In the genomic region with DNA sequence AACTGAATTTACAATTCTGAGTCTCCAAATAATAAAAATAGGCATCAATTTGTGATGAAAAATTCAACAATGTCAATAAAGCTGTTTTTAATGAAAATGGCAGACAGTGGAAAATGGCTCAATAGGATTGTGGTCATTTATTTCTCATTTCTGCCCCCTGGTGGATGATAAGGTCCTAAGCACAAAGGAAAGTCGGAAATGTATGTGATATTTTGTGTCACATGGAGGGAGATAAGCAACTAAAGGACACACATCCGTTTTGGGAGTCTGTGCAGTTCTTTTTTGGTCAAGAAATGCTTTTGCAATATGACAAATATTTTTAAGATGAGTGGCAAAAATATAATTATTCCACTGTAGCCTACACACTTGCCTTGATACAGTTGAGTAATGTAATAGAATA, we compare ENCODE assay signal across 11 mouse cellular contexts. TPM values are rescaled to one million over a fixed set of nuclear protein-coding genes. Genes with fewer than 3 reads are reported as not detected.
DNase-seq lines count a peak whose midpoint lies in the region; ATAC-seq and TF ChIP-seq lines count a peak whose summit lies in the region.
"Had no signal": no experiment of that assay in that cellular context is flagged by ENCODE, and none has a peak within 500 bp of the region (broad histone marks: within the 10 kb centered on the region; RNA-seq: fewer than 3 reads in every experiment).

No protein-coding gene starts in this region.

- no peak for TF ChIP-seq POLR2A in CH12.LX (IDR thresholded peaks at IDR 0.05; ENCODE audit: low read depth, low read length)

- TF ChIP-seq RAD21 in CH12.LX (IDR thresholded peaks at IDR 0.05; ENCODE audit: low read depth, low read length), result peak; percentile 60

- no peaks in the 10 kb centered on the region for H3K36me3 ChIP-seq in hindbrain, embryonic 14.5 days (replicated peaks; ENCODE audit: control insufficient read depth, insufficient read depth)
- no peaks in the 10 kb centered on the region for H3K36me3 ChIP-seq in hindbrain, embryonic 13.5 days
- no peaks in the 10 kb centered on the region for H3K36me3 ChIP-seq in CH12.LX (replicated peaks in 1 of 2; ENCODE audit: control insufficient read depth in 1 of 2, insufficient read depth in 1 of 2, low read length in 1 of 2)

- dilution Hi-C loops in CH12.LX (cut with MboI; ENCODE audit: extremely low pct_ligation_motif_present, extremely low pct_unique_long_range_greater_than_20kb, low sequenced_read_pairs), result no loop called here

- WGBS in hindbrain, embryonic 14.5 days, result 28% methylated on average over 2 of the region's 2 CpGs
- 27% methylated on average over 2 of the region's 2 CpGs for WGBS in hindbrain, embryonic 13.5 days

- H3K79me2 ChIP-seq in CH12.LX (replicated peaks; ENCODE audit: control insufficient read depth, extremely low read depth, insufficient read depth, poor library complexity, severe bottlenecking), result no peaks in the 10 kb centered on the region

- no peak overlapping the region for H3K27ac ChIP-seq in hindbrain, embryonic 14.5 days
- no peak overlapping the region for H3K27ac ChIP-seq in hindbrain, embryonic 13.5 days
- H3K27ac ChIP-seq in CH12.LX (ENCODE audit: insufficient read depth, low read depth), result no peak overlapping the region

- no peak overlapping the region for H3K4me3 ChIP-seq in hindbrain, embryonic 14.5 days (replicated peaks; ENCODE audit: low read length)
- H3K4me3 ChIP-seq in hindbrain, embryonic 13.5 days, result no peak overlapping the region
- no peak overlapping the region for H3K4me3 ChIP-seq in CH12.LX (replicated peaks in 1 of 3; ENCODE audit: low read depth in 2 of 3, low read length in 2 of 3, poor library complexity in 1 of 3)
- H3K4me3 ChIP-seq: myocyte had no signal

- peak; percentile 46 for DNase-seq in hindbrain, embryonic 14.5 days (ENCODE audit: low spot score)
- DNase-seq in CH12.LX (ENCODE audit: extremely low read depth) (peak; percentile 61), NIH3T3 (ENCODE audit: low read depth) (peak; percentile 70)
- peak; percentile 29 for DNase-seq in induced T-regulatory cell, adult 2 months (ENCODE audit: low read depth)
- DNase-seq in ovary, postnatal 36 days (ENCODE audit: low spot score), result no peak
- DNase-seq in urinary bladder, adult 18-20 months (ENCODE audit: low spot score in 2 of 2), result no peak
- no peak for DNase-seq in cerebellum, adult 18-20 months
- DNase-seq: cerebellum, adult 11 months; thymus, postnatal 25 days had no signal

- no peaks in the 10 kb centered on the region for H3K4me1 ChIP-seq in hindbrain, embryonic 14.5 days (replicated peaks; ENCODE audit: control insufficient read depth, insufficient read depth, low read length)
- H3K4me1 ChIP-seq in hindbrain, embryonic 13.5 days (replicated peaks), result no peaks in the 10 kb centered on the region
- no peaks in the 10 kb centered on the region for H3K4me1 ChIP-seq in CH12.LX (ENCODE audit: control insufficient read depth in 1 of 2, insufficient read depth in 2 of 2)

- in situ Hi-C loops in CH12.LX (cut with MboI; ENCODE audit: low pct_ligation_motif_present, low pct_unique_long_range_greater_than_20kb, low sequenced_read_pairs), result loop anchor here (25.0 kb wide), 1 partner anchor 213 kb away; no protein-coding TSS in a partner anchor

- TF ChIP-seq EP300 in CH12.LX (IDR thresholded peaks at IDR 0.05; ENCODE audit: low read length), result no peak

- H3K9me3 ChIP-seq in hindbrain, embryonic 14.5 days (ENCODE audit: control insufficient read depth, low read length), result no peaks in the 10 kb centered on the region
- H3K9me3 ChIP-seq in hindbrain, embryonic 13.5 days, result no peaks in the 10 kb centered on the region
- H3K9me3 ChIP-seq in CH12.LX (replicated peaks; ENCODE audit: low read length), result no peaks in the 10 kb centered on the region

- ATAC-seq in hindbrain, embryonic 14.5 days (ENCODE audit: low FRiP score), result no peak
- no peak for ATAC-seq in hindbrain, embryonic 13.5 days (ENCODE audit: low FRiP score)

- no peaks in the 10 kb centered on the region for H3K27me3 ChIP-seq in hindbrain, embryonic 14.5 days (ENCODE audit: control insufficient read depth, insufficient read depth, low read length)
- no peaks in the 10 kb centered on the region for H3K27me3 ChIP-seq in hindbrain, embryonic 13.5 days
- no peaks in the 10 kb centered on the region for H3K27me3 ChIP-seq in CH12.LX (replicated peaks)

- peak; percentile 27 to 76; a peak in 3 of 4 replicates for TF ChIP-seq CTCF in CH12.LX (conservative IDR thresholded peaks at IDR 0.05 in 1 of 2, IDR thresholded peaks at IDR 0.05 in 1 of 2; ENCODE audit: low read depth in 2 of 2, low read length in 2 of 2)

- H3K9ac ChIP-seq in hindbrain, embryonic 14.5 days, result no peak overlapping the region
- H3K9ac ChIP-seq in hindbrain, embryonic 13.5 days, result no peak overlapping the region
- H3K9ac ChIP-seq in CH12.LX (ENCODE audit: insufficient read depth, low read depth), result no peak overlapping the region

- no peak overlapping the region for H3K4me2 ChIP-seq in hindbrain, embryonic 14.5 days (replicated peaks)
- no peak overlapping the region for H3K4me2 ChIP-seq in hindbrain, embryonic 13.5 days
- H3K4me2 ChIP-seq in CH12.LX (ENCODE audit: insufficient read depth, low read depth, poor library complexity, severe bottlenecking), result no peak overlapping the region

TF ChIP-seq in CH12.LX, 34 proteins besides CTCF, POLR2A, EP300 and RAD21:
- peak; percentile 50; the same call in 1 of the 2 replicates for TF ChIP-seq MYC (IDR thresholded peaks at IDR 0.05; ENCODE audit: low read depth, low read length)
- TF ChIP-seq MAX (IDR thresholded peaks at IDR 0.05; ENCODE audit: low read length), result 0 out of 2 replicates have a peak, but pooled peaks have one; percentile 52
- TF ChIP-seq RCOR1 (conservative IDR thresholded peaks at IDR 0.05; ENCODE audit: low read depth, low read length), result no peak
- TF ChIP-seq UBTF (IDR thresholded peaks at IDR 0.05; ENCODE audit: low read depth, low read length), result no peak
- no peak; the same call in 1 of the 2 replicates for TF ChIP-seq ZC3H11A (IDR thresholded peaks at IDR 0.05; ENCODE audit: low read depth, low read length)
- peak; percentile 74 for TF ChIP-seq SMC3 (IDR thresholded peaks at IDR 0.05; ENCODE audit: low read depth, low read length)
- TF ChIP-seq CHD1 (IDR thresholded peaks at IDR 0.05; ENCODE audit: low read depth, low read length), result no peak

RNA-seq across cellular contexts. Expression of a gene that starts 27.9 kb away (rescaled TPM):
- 0.25 and 0.56 TPM in 2 replicates for polyA plus RNA-seq in hindbrain, embryonic 14.5 days (2014; fragmentation: Nextera tagmentation; extraction: Ambion mirVana)
- polyA plus RNA-seq in hindbrain, embryonic 13.5 days (2015; fragmentation: Nextera tagmentation; extraction: Ambion mirVana), result 0.28 TPM in 1 of 2 replicates, not detected in the other
- total RNA-seq in CH12.LX (2012; rRNA removed) (not detected in 2 replicates), CH12.LX (2014; rRNA removed) (0.23 TPM in 1 of 2 replicates, not detected in the other)
- 0.50 and 0.52 TPM in 2 replicates for polyA plus RNA-seq in CH12.LX (2012; ENCODE audit: insufficient read length, low read depth)
- polyA plus RNA-seq: myocyte had no signal

Comparison
In these comparisons a context has a peak if more than half of its experiments do, and no peak if none do; other contexts are left out.
1. DNase-seq: peak in hindbrain, embryonic 14.5 days (single experiment), CH12.LX (single experiment), NIH3T3 (single experiment) and induced T-regulatory cell, adult 2 months (single experiment); none in ovary, postnatal 36 days (single experiment), urinary bladder, adult 18-20 months (0 of 2) and cerebellum, adult 18-20 months (0 of 2).